Mouse (Mus musculus) small intestine, adult 2 months (tissue): ENCODE data around the gene Cfap44.

Source experiments
- CTCF ChIP-seq: fragments of 200-500 bp; IDR thresholded peaks from 2 replicates; pipeline ENCODE4 v1.5.1; 2012; ENCODE audit warnings: low read depth, mild to moderate bottlenecking, control low read depth, inconsistent platforms, low read length, moderate library complexity, mixed read lengths; ENCODE audit not compliant: insufficient replicate concordance, insufficient read length; ENCODE audit errors: extremely low read depth
- POLR2A ChIP-seq: fragments of 200-500 bp; IDR thresholded peaks from 2 replicates; pipeline ENCODE4 v1.6.1; 2012; ENCODE audit warnings: low read depth, mild to moderate bottlenecking, control low read depth, inconsistent platforms, low read length, moderate library complexity

DNA sequence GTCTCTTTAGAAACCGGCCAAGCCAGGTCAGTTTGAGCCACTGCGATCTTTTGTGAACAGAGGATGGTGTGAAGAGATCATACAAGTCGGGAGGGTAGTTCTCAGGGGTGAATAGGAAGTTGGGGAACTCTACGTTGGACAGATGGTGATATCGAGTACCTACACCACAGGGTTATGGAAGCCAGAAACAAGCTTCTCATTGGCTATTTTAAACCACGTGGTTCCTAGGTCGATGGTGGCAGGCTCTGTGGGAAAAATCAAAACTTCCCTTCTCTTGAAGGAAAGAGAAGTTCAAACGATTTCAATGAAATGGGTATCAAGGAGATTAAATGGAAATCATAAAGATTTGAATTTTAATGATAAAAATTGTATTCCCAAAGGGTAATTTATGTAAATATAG, 27.1 kb downstream of the Cfap44 start:
- no peak for TF ChIP-seq POLR2A
- no peak for TF ChIP-seq CTCF
